Mouse (Mus musculus) intestine, postnatal 0 days (tissue): ENCODE data around the gene 2610528J11Rik. TPM values are rescaled to one million over a fixed set of nuclear protein-coding genes. Genes with fewer than 3 reads are reported as not detected.

Experiments used
- ATAC-seq: fragments of 200-750 bp; cut with Nextera tagmentation; 2 replicates; pipeline ENCODE4 v1.8.0; 2017; ENCODE audit warnings: mild to moderate bottlenecking, moderate TSS enrichment, moderate library complexity
- H3K27ac ChIP-seq: fragments of 300-500 bp; sonication (generic); 2 replicates; pipeline ENCODE4 v1.5.1; 2014; ENCODE audit warnings: mild to moderate bottlenecking, low read depth, low read length, moderate library complexity
- H3K27me3 ChIP-seq: fragments of 300-500 bp; sonication (generic); replicated peaks from 2 replicates; pipeline ENCODE4 v1.6.1; 2014; ENCODE audit warnings: low read length, mixed read lengths; ENCODE audit not compliant: control insufficient read depth, insufficient read depth
- H3K36me3 ChIP-seq: fragments of 300-500 bp; sonication (generic); 2 replicates; pipeline ENCODE4 v1.6.1; 2014; ENCODE audit warnings: mild to moderate bottlenecking, moderate library complexity; ENCODE audit not compliant: control insufficient read depth, insufficient read depth
- H3K4me1 ChIP-seq: fragments of 300-500 bp; sonication (generic); replicated peaks from 2 replicates; pipeline ENCODE4 v1.6.1; 2014; ENCODE audit warnings: antibody characterized with exemption, low read length, mixed read lengths; ENCODE audit not compliant: control insufficient read depth, insufficient read depth
- H3K4me2 ChIP-seq: fragments of 300-500 bp; sonication (generic); replicated peaks from 2 replicates; pipeline ENCODE4 v1.6.1; 2014; ENCODE audit warnings: low read depth, mild to moderate bottlenecking, moderate library complexity
- H3K4me3 ChIP-seq: fragments of 300-500 bp; sonication (generic); 2 replicates; pipeline ENCODE4 v1.5.1; 2014; ENCODE audit warnings: low read depth, low read length
- H3K9ac ChIP-seq: fragments of 300-500 bp; sonication (generic); 2 replicates; pipeline ENCODE4 v1.6.1; 2014; ENCODE audit warnings: mild to moderate bottlenecking, low read depth, low read length
- H3K9me3 ChIP-seq: fragments of 300-500 bp; sonication (generic); 2 replicates; pipeline ENCODE4 v1.6.1; 2016; ENCODE audit warnings: mixed run types; ENCODE audit not compliant: control insufficient read depth
- CTCF ChIP-seq: sonication (generic); IDR thresholded peaks from 2 replicates; pipeline ENCODE4 v1.5.1; 2016; ENCODE audit warnings: low read depth, mild to moderate bottlenecking, control low read depth, antibody characterized with exemption, moderate library complexity
- WGBS: fragments of 180-500 bp; shearing (Covaris S2); extraction: QIAGEN DNeasy Blood & Tissue Kit; methylation state at CpG from one replicate; pipeline ENCODE4 v1.1.7; 2014; 5-methylcytosine and 5-hydroxymethylcytosine counted together
- polyA plus RNA-seq: library from polyadenylated mRNA; unstranded; fragments of >200 nt; fragmentation: Nextera tagmentation; extraction: Ambion mirVana; gene quantifications from 2 replicates; pipeline ENCODE4 v1.2.1, GENCODE M21; 2015

Gene 2610528J11Rik
- polyA plus RNA-seq, 1 experiment from 2014 or later, result 119 TPM

DNA sequence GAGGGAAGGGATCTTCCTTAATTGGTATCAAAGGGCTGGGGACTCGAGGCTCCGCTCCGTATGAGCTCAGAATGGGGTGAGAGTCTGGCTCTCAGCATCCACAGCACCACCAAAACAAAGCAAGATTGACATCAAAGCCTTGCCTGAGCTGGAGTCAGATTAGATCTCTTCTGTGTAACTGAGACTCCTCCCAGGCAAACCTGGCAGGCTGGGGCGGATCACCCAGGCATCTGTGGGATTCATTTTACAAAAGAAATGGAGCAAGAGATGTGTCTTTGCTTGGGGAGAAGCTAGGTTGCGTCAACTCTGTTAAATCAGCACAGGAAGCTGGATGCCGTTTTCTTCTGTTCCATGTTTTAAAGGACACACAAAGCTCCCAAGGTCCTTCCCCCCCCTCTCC is 17.7 kb upstream of the 2610528J11Rik start:
- Histone ChIP-seq H3K9me3 (no peaks in the 10 kb centered on the region), H3K27ac (no peak overlapping the region), H3K4me1 (no peaks in the 10 kb centered on the region; the same call in 1 of the 2 replicates), H3K36me3 (no peaks in the 10 kb centered on the region), H3K9ac (no peak overlapping the region), H3K4me2 (no peak overlapping the region), H3K27me3 (no peaks in the 10 kb centered on the region), H3K4me3 (no peak overlapping the region)
- no peak for ATAC-seq
- WGBS, result 26% methylated on average over 6 of the region's 6 CpGs
- no peak for TF ChIP-seq CTCF

DNA sequence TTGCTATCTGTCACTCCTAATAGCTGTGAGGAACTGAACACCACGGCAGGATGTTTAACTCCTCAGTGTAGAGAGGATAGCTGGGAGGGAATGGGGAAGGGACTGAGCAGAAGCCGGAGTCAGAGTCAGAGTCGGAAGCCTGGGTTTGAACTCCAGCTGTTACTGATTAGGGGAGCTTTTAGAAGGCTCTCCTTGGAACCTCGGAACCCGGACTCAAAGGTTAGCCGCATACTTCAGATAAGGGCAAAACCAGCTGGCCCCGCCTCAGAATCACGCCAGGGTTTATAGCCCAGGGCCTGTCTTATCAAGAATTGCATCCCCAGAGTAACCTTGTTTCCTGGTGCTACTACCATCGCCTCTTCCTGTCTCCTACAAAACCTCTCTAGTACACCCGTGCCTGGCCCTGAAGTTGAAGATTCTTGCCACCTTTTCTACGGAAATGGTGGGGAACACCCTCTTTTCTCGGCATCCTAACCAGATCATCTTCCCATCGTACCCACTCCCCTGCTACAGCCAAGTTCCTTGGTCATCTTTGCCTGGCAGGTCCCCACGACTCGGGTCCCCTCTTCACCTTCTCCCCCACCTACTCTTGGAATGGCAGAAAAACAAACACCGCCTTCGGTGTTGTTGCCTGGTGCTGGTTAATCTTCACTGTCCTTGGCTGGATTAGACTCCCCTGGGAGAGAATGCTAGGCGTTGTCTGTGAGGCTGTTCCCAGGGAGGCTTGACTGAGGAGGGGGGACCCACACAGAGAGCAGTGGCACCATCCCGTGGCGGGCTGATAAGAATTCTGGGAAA is 9.9 kb upstream of the 2610528J11Rik start:
- WGBS, result 9% methylated on average over 20 of the region's 20 CpGs
- H3K9me3 ChIP-seq, result no peaks in the 10 kb centered on the region
- peak overlapping the region; percentile 94 for H3K27ac ChIP-seq
- peak overlapping the region; percentile 41; the same call in 1 of the 2 replicates for H3K9ac ChIP-seq
- H3K27me3 ChIP-seq, result no peaks in the 10 kb centered on the region
- no peak overlapping the region for H3K4me3 ChIP-seq
- no peaks in the 10 kb centered on the region for H3K36me3 ChIP-seq
- ATAC-seq, result peak; percentile 94
- peaks cover 11% of the 10 kb centered on the region for H3K4me1 ChIP-seq
- peak; percentile 41; the same call in 1 of the 2 replicates for TF ChIP-seq CTCF
- H3K4me2 ChIP-seq, result peak overlapping the region; percentile 54

DNA sequence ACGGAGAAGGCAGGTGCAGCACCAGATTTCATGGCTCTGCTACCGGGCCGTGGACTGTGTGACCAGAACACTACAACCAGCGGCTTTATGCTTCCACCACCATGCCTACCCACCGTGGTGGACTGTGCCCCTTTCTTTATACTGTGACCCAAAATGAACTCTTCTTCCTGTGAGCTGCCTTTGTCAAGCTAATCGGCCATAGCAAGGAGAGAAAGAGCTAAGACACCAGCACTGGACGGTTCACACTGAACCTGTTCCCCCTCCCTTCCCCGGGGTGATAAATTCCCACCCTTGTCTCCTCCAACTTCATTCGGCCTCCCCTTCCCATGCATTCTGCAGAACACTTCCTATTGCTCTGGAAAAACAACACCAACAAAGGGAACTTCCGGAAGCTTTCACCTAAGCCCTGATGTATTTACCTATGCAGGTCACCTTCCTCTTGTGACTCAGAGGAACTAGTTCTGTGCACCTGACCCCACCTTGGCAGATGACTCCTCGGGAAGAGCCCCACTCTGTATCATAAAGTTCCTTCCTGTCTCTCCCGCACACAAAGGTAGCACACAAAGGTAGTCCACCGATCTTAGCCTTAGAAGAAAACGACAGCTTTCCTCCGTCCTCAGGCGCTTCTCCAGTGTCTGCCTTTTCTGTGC is 9.2 kb upstream of the 2610528J11Rik start:
- Histone ChIP-seq H3K27ac (peak overlapping the region; percentile 94), H3K4me2 (peak overlapping the region; percentile 54)

DNA sequence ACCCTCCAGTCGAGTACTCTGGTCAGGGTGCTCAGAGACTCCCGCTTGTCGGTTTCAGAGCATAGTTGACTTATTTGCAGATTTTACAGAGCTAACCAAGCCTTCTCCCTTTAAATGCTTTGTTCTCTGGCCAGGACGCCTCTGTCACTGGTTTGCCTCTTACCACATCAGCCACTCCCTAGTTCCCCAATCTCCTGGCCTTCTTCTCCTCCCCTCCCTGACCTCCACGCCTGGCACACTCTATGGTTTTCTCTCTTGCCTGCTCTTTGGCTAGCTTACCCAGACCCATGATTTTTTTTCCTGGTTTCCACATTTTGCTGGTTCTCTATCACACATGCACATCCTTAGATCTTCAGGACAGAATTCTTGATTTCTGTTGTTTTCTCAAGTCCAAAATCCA is 8.6 kb upstream of the 2610528J11Rik start:
- Histone ChIP-seq H3K4me3 (no peak overlapping the region), H3K4me2 (no peak overlapping the region; the same call in 1 of the 2 replicates), H3K36me3 (no peaks in the 10 kb centered on the region), H3K27ac (peak overlapping the region; percentile 94), H3K27me3 (no peaks in the 10 kb centered on the region), H3K9ac (no peak overlapping the region), H3K4me1 (peaks cover 11% of the 10 kb centered on the region), H3K9me3 (no peaks in the 10 kb centered on the region)
- no peak for ATAC-seq
- TF ChIP-seq CTCF, result no peak
- WGBS, result 43% methylated on average over 5 of the region's 5 CpGs

More for the DNA sequence above, 9.2 kb upstream of the 2610528J11Rik start:
- H3K4me3 ChIP-seq, result no peak overlapping the region
- ATAC-seq, result peak; percentile 59
- H3K9ac ChIP-seq, result no peak overlapping the region
- no peak; the same call in 1 of the 2 replicates for TF ChIP-seq CTCF
- WGBS, result 23% methylated on average over 16 of the region's 16 CpGs
- no peaks in the 10 kb centered on the region for H3K9me3 ChIP-seq
- H3K27me3 ChIP-seq, result no peaks in the 10 kb centered on the region
- peaks cover 11% of the 10 kb centered on the region for H3K4me1 ChIP-seq
- no peaks in the 10 kb centered on the region for H3K36me3 ChIP-seq

DNA sequence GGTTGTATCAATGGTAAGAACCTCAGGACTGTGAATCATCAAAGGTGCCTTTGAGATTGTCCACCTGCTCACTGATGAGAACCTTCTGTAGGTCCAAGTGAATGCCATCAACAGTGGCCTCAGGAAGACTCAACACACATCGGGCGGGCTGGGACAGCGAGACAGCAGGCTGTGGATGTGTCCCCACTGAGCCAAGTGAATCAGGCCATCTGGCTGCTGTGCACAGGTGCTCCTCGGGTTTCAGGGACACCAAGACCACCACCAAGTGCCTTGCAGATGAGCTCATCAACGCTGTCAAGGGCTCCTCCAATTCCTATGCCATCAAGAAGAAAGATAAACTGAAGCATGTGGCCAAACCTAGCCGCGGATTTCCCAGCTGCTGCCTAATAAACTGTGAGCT is 4.6 kb upstream of the 2610528J11Rik start:
- Histone ChIP-seq H3K9me3 (no peaks in the 10 kb centered on the region), H3K4me2 (no peak overlapping the region), H3K27ac (no peak overlapping the region), H3K4me1 (peaks cover 15% of the 10 kb centered on the region), H3K9ac (no peak overlapping the region), H3K27me3 (no peaks in the 10 kb centered on the region), H3K4me3 (no peak overlapping the region), H3K36me3 (no peaks in the 10 kb centered on the region)
- ATAC-seq, result no peak
- no peak for TF ChIP-seq CTCF
- WGBS, result 85% methylated on average over 7 of the region's 7 CpGs

DNA sequence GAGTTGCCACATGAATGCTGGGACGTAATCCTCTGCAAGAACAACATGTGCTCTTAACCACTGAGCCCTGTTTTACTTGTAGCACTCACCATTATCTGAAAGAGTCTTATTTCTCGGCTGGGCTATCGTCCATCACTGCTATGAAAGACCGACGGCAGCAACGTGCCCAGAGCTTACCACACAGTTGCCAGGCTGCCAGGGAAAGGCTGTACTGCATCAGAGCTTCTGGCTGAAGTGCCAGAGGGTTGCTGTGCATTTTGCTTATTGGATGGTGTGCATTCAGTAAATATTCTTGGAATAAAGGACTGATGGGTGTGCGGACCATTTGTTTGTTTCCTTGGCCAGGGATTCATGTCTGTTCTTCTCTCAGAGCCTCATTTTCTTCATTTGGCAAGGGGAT is 2.8 kb upstream of the 2610528J11Rik start:
- 80% methylated on average over 7 of the region's 7 CpGs for WGBS
- no peak overlapping the region for H3K4me2 ChIP-seq
- H3K36me3 ChIP-seq, result no peaks in the 10 kb centered on the region
- no peaks in the 10 kb centered on the region for H3K9me3 ChIP-seq
- H3K27ac ChIP-seq, result no peak overlapping the region
- no peak overlapping the region for H3K9ac ChIP-seq
- H3K4me1 ChIP-seq, result peaks cover 11% of the 10 kb centered on the region; the same call in 1 of the 2 replicates
- no peak for TF ChIP-seq CTCF
- ATAC-seq, result no peak
- no peaks in the 10 kb centered on the region for H3K27me3 ChIP-seq
- no peak overlapping the region for H3K4me3 ChIP-seq
